Mouse (Mus musculus): ENCODE data around the gene Fam53b. TPM values are rescaled to one million over a fixed set of nuclear protein-coding genes. Genes with fewer than 3 reads are reported as not detected.

The Fam53b gene
- total RNA-seq, 1 experiment: 8.6 TPM

GRCm38 (mm10) chr7:132767233-132767998, 46.3 kb downstream of the Fam53b start:
- Histone ChIP-seq H3K27ac (ENCODE audit: insufficient read depth, low read depth, low read length, poor library complexity, severe bottlenecking) (no peak overlapping the region), H3K9me3 (ENCODE audit: control insufficient read depth, insufficient read depth, low read depth, low read length) (no peaks in the 10 kb centered on the region), H3K36me3 (ENCODE audit: control insufficient read depth, insufficient read depth, low read length, poor library complexity, severe bottlenecking) (no peaks in the 10 kb centered on the region; the same call in 1 of the 2 replicates), H3K4me1 (ENCODE audit: control insufficient read depth in 2 of 2, insufficient read depth in 2 of 2, low read length in 2 of 2, poor library complexity in 1 of 2) (no peaks in the 10 kb centered on the region), H3K9ac (ENCODE audit: insufficient read depth, low read depth, low read length, poor library complexity, severe bottlenecking) (no peak overlapping the region), H3K4me3 (ENCODE audit: insufficient read depth in 1 of 2, low read depth in 1 of 2, low read length in 2 of 2, poor library complexity in 1 of 2, severe bottlenecking in 1 of 2) (no peak overlapping the region)
- in situ Hi-C loops (cut with MboI; ENCODE audit: low sequenced_read_pairs in 2 of 2, unreplicated experiment in 2 of 2): no loop called here
- DNase-seq (ENCODE audit: low read depth, low spot score): no peak
- TF ChIP-seq MAFK (IDR thresholded peaks at IDR 0.05; ENCODE audit: insufficient read depth, low read depth, low read length) (no peak), ZC3H11A (IDR thresholded peaks at IDR 0.05; ENCODE audit: borderline replicate concordance, low read depth, low read length) (no peak), HCFC1 (IDR thresholded peaks at IDR 0.05; ENCODE audit: borderline replicate concordance, insufficient read depth, low read length) (no peak), ZNF384 (IDR thresholded peaks at IDR 0.05; ENCODE audit: low read depth, low read length) (no peak), CHD2 (IDR thresholded peaks at IDR 0.05; ENCODE audit: low read depth, low read length) (no peak)

GRCm38 (mm10) chr7:132766235-132766871, 47.3 kb downstream of the Fam53b start:
- Histone ChIP-seq H3K9me3 (ENCODE audit: control insufficient read depth, insufficient read depth, low read depth, low read length) (no peaks in the 10 kb centered on the region), H3K9ac (ENCODE audit: insufficient read depth, low read depth, low read length, poor library complexity, severe bottlenecking) (no peak overlapping the region), H3K4me1 (ENCODE audit: control insufficient read depth in 2 of 2, insufficient read depth in 2 of 2, low read length in 2 of 2, poor library complexity in 1 of 2) (no peaks in the 10 kb centered on the region), H3K36me3 (ENCODE audit: control insufficient read depth, insufficient read depth, low read length, poor library complexity, severe bottlenecking) (no peaks in the 10 kb centered on the region; the same call in 1 of the 2 replicates), H3K4me3 (ENCODE audit: insufficient read depth in 1 of 2, low read depth in 1 of 2, low read length in 2 of 2, poor library complexity in 1 of 2, severe bottlenecking in 1 of 2) (no peak overlapping the region), H3K27ac (ENCODE audit: insufficient read depth, low read depth, low read length, poor library complexity, severe bottlenecking) (no peak overlapping the region)
- DNase-seq (ENCODE audit: low read depth, low spot score): no peak
- TF ChIP-seq MAFK (IDR thresholded peaks at IDR 0.05; ENCODE audit: insufficient read depth, low read depth, low read length) (no peak), HCFC1 (IDR thresholded peaks at IDR 0.05; ENCODE audit: borderline replicate concordance, insufficient read depth, low read length) (no peak), CHD2 (IDR thresholded peaks at IDR 0.05; ENCODE audit: low read depth, low read length) (no peak), ZNF384 (IDR thresholded peaks at IDR 0.05; ENCODE audit: low read depth, low read length) (no peak), ZC3H11A (IDR thresholded peaks at IDR 0.05; ENCODE audit: borderline replicate concordance, low read depth, low read length) (no peak)
- in situ Hi-C loops (cut with MboI; ENCODE audit: low sequenced_read_pairs in 2 of 2, unreplicated experiment in 2 of 2): no loop called here

- H3K9ac ChIP-seq (ENCODE audit: insufficient read depth, low read depth, low read length, poor library complexity, severe bottlenecking): no peak overlapping the region
- H3K27ac ChIP-seq (ENCODE audit: insufficient read depth, low read depth, low read length, poor library complexity, severe bottlenecking): no peak overlapping the region
- no peak overlapping the region for H3K4me3 ChIP-seq (ENCODE audit: insufficient read depth in 1 of 2, low read depth in 1 of 2, low read length in 2 of 2, poor library complexity in 1 of 2, severe bottlenecking in 1 of 2)
- no peak for TF ChIP-seq MAFK (IDR thresholded peaks at IDR 0.05; ENCODE audit: insufficient read depth, low read depth, low read length)
- no peak for TF ChIP-seq ZC3H11A (IDR thresholded peaks at IDR 0.05; ENCODE audit: borderline replicate concordance, low read depth, low read length)
- H3K36me3 ChIP-seq (ENCODE audit: control insufficient read depth, insufficient read depth, low read length, poor library complexity, severe bottlenecking): no peaks in the 10 kb centered on the region; the same call in 1 of the 2 replicates
- DNase-seq (ENCODE audit: low read depth, low spot score): no peak
- in situ Hi-C loops (cut with MboI; ENCODE audit: low sequenced_read_pairs in 2 of 2, unreplicated experiment in 2 of 2): no loop called here
- no peaks in the 10 kb centered on the region for H3K4me1 ChIP-seq (ENCODE audit: control insufficient read depth in 2 of 2, insufficient read depth in 2 of 2, low read length in 2 of 2, poor library complexity in 1 of 2)
- H3K9me3 ChIP-seq (ENCODE audit: control insufficient read depth, insufficient read depth, low read depth, low read length): no peaks in the 10 kb centered on the region
Observed at GRCm38 (mm10) chr7:132765629-132766186, 48.0 kb downstream of the Fam53b start.

- no peaks in the 10 kb centered on the region for H3K9me3 ChIP-seq (ENCODE audit: control insufficient read depth, insufficient read depth, low read depth, low read length)
- H3K4me3 ChIP-seq (ENCODE audit: insufficient read depth in 1 of 2, low read depth in 1 of 2, low read length in 2 of 2, poor library complexity in 1 of 2, severe bottlenecking in 1 of 2): no peak overlapping the region
- no peaks in the 10 kb centered on the region; the same call in 1 of the 2 replicates for H3K36me3 ChIP-seq (ENCODE audit: control insufficient read depth, insufficient read depth, low read length, poor library complexity, severe bottlenecking)
- no peak overlapping the region for H3K9ac ChIP-seq (ENCODE audit: insufficient read depth, low read depth, low read length, poor library complexity, severe bottlenecking)
- no peak for DNase-seq (ENCODE audit: low read depth, low spot score)
- H3K4me1 ChIP-seq (ENCODE audit: control insufficient read depth in 2 of 2, insufficient read depth in 2 of 2, low read length in 2 of 2, poor library complexity in 1 of 2): no peaks in the 10 kb centered on the region
- in situ Hi-C loops (cut with MboI; ENCODE audit: low sequenced_read_pairs in 2 of 2, unreplicated experiment in 2 of 2): no loop called here
- TF ChIP-seq CHD2 (IDR thresholded peaks at IDR 0.05; ENCODE audit: low read depth, low read length) (no peak), MAFK (IDR thresholded peaks at IDR 0.05; ENCODE audit: insufficient read depth, low read depth, low read length) (no peak)
- H3K27ac ChIP-seq (ENCODE audit: insufficient read depth, low read depth, low read length, poor library complexity, severe bottlenecking): no peak overlapping the region
Observed at GRCm38 (mm10) chr7:132764896-132765491, 48.7 kb downstream of the Fam53b start.
